Mouse (Mus musculus) G1E (cell line): ENCODE results near the gene Dysf.

ENCODE experiments used
- CTCF ChIP-seq: IDR thresholded peaks from 2 replicates; pipeline ENCODE4 v1.5.1; 2012; ENCODE audit warnings: low read depth, low read length, inconsistent platforms, mixed read lengths
- GATA1 ChIP-seq: IDR thresholded peaks from 2 replicates; pipeline ENCODE4 v1.6.1; 2012; ENCODE audit warnings: borderline replicate concordance, low read length, inconsistent platforms, mixed read lengths
- POLR2AphosphoS5 ChIP-seq: IDR thresholded peaks from 2 replicates; pipeline ENCODE4 v1.6.1; 2012; ENCODE audit warnings: low read depth, low read length, inconsistent platforms; ENCODE audit not compliant: insufficient replicate concordance

- TF ChIP-seq CTCF (no peak), POLR2AphosphoS5 (no peak), GATA1 (no peak)
Measured at GRCm38 (mm10) chr6:84102002-84102401, 93.6 kb downstream of the Dysf start.
